Mouse (Mus musculus): Measurements from ENCODE around the gene Ccdc13.

GRCm38 (mm10) chr9:121791206-121791605, 48.1 kb downstream of the Ccdc13 start:
- no peak for TF ChIP-seq MAX (IDR thresholded peaks at IDR 0.05; ENCODE audit: low read depth)
- no peak for TF ChIP-seq USF1 (IDR thresholded peaks at IDR 0.05; ENCODE audit: low read depth)
- no peak for TF ChIP-seq CEBPB (IDR thresholded peaks at IDR 0.05; ENCODE audit: insufficient read depth, poor library complexity, severe bottlenecking)

All from myocyte (in vitro differentiated cells).